Mouse (Mus musculus): Measurements from ENCODE around the gene Tie1.

- no peak for TF ChIP-seq CTCF (IDR thresholded peaks at IDR 0.05; ENCODE audit: insufficient read depth, low read length)
- no peak; the same call in 1 of the 2 replicates for TF ChIP-seq POLR2A (IDR thresholded peaks at IDR 0.05; ENCODE audit: borderline replicate concordance, extremely low read depth, low read depth, low read length)
These were observed 61.2 kb downstream of the Tie1 start for GRCm38 (mm10) chr4:118428531-118429214.
